Mouse (Mus musculus): ENCODE data around the gene Ifna15.
"Not testable (repeated sequence)": the region's sequence is repeated elsewhere in the genome, so short reads cannot be mapped to it uniquely, and the experiment has no call there.

Ifna15 gene

GRCm38 (mm10) chr4:88558145-88558544, at the start of gene Ifna15:
Gene Ifna15, minus strand, starts transcription at chr4:88558245.
- not testable (repeated sequence) for DNase-seq (ENCODE audit: low spot score)

- DNase-seq (ENCODE audit: low spot score), result no peak
Measured at GRCm38 (mm10) chr4:88603276-88603675, 45.2 kb upstream of the Ifna15 start, which contains the start of gene Ifna12. Gene Ifna12, minus strand, starts transcription at chr4:88603376.

- no peak for DNase-seq (ENCODE audit: low spot score)
Measured at GRCm38 (mm10) chr4:88592285-88592684, 34.2 kb upstream of the Ifna15 start, which contains the start of gene Ifna9. Gene Ifna9, minus strand, starts transcription at chr4:88592385.

GRCm38 (mm10) chr4:88571698-88572097, 13.7 kb upstream of the Ifna15 start, which contains the start of gene Ifna14:
Gene Ifna14, minus strand, starts transcription at chr4:88571798.
- no peak for DNase-seq (ENCODE audit: low spot score)

- DNase-seq (ENCODE audit: low spot score), result no peak
Measured at GRCm38 (mm10) chr4:88561791-88562190, 3.7 kb upstream of the Ifna15 start.

GRCm38 (mm10) chr4:88550161-88550945, 7.7 kb downstream of the Ifna15 start:
- DNase-seq (ENCODE audit: low spot score), result peak; percentile 55

GRCm38 (mm10) chr4:88547986-88548385, 10.1 kb downstream of the Ifna15 start:
- no peak for DNase-seq (ENCODE audit: low spot score)

- no peak for DNase-seq (ENCODE audit: low spot score)
Measured at GRCm38 (mm10) chr4:88543649-88544234, 14.3 kb downstream of the Ifna15 start.

GRCm38 (mm10) chr4:88537328-88537727, 20.7 kb downstream of the Ifna15 start:
- DNase-seq (ENCODE audit: low spot score), result peak; percentile 8

GRCm38 (mm10) chr4:88536640-88537039, 21.4 kb downstream of the Ifna15 start:
- DNase-seq (ENCODE audit: low spot score), result no peak

GRCm38 (mm10) chr4:88535742-88536141, 22.3 kb downstream of the Ifna15 start:
- no peak for DNase-seq (ENCODE audit: low spot score)

- no peak for DNase-seq (ENCODE audit: low spot score)
Measured at GRCm38 (mm10) chr4:88534903-88535302, 23.1 kb downstream of the Ifna15 start.

GRCm38 (mm10) chr4:88533499-88533898, 24.5 kb downstream of the Ifna15 start:
- no peak for DNase-seq (ENCODE audit: low spot score)

- DNase-seq (ENCODE audit: low spot score), result no peak
Measured at GRCm38 (mm10) chr4:88530892-88531291, 27.2 kb downstream of the Ifna15 start.

GRCm38 (mm10) chr4:88530271-88530670, 27.8 kb downstream of the Ifna15 start:
- no peak for DNase-seq (ENCODE audit: low spot score)

GRCm38 (mm10) chr4:88526379-88527049, 31.5 kb downstream of the Ifna15 start:
- DNase-seq (ENCODE audit: low spot score), result no peak

GRCm38 (mm10) chr4:88525393-88525792, 32.7 kb downstream of the Ifna15 start:
- DNase-seq (ENCODE audit: low spot score), result no peak

GRCm38 (mm10) chr4:88523241-88523640, 34.8 kb downstream of the Ifna15 start:
- no peak for DNase-seq (ENCODE audit: low spot score)

GRCm38 (mm10) chr4:88522674-88523073, 35.4 kb downstream of the Ifna15 start, which contains the start of gene Ifnb1:
Gene Ifnb1, minus strand, starts transcription at chr4:88522774.
- DNase-seq (ENCODE audit: low spot score), result no peak

GRCm38 (mm10) chr4:88517957-88518356, 40.1 kb downstream of the Ifna15 start:
- DNase-seq (ENCODE audit: low spot score), result no peak

GRCm38 (mm10) chr4:88515711-88516211, 42.3 kb downstream of the Ifna15 start:
- peak; percentile 34 for DNase-seq (ENCODE audit: low spot score)

GRCm38 (mm10) chr4:88515250-88515649, 42.8 kb downstream of the Ifna15 start:
- DNase-seq (ENCODE audit: low spot score), result no peak

All from ovary, adult 18-20 months (tissue).